Mouse (Mus musculus): ENCODE data around the gene Gm9936. TPM values are rescaled to one million over a fixed set of nuclear protein-coding genes. Genes with fewer than 3 reads are reported as not detected.

Gene Gm9936
- not detected for polyA plus RNA-seq (2014; fragmentation: Illumina TruSeq; extraction: RNeasy Lipid Tissue Mini Kit (QIAGEN cat#74804); ENCODE audit: low read depth, low replicate concordance)

GRCm38 (mm10) chr5:114858582-114858981 is at the start of gene Gm9936:
Gm9936 (minus strand) TSS chr5:114858682.

GRCm38 (mm10) chr5:114896688-114897373 is 38.3 kb upstream of the Gm9936 start, which contains the start of gene Oasl2:
Oasl2 (plus strand) TSS chr5:114896936.

GRCm38 (mm10) chr5:114853364-114853763 is 5.1 kb downstream of the Gm9936 start, which contains the start of gene 4930519G04Rik:
4930519G04Rik (plus strand) TSS chr5:114853664.

GRCm38 (mm10) chr5:114822796-114823688 is 35.4 kb downstream of the Gm9936 start, which contains the start of gene 1500011B03Rik:
1500011B03Rik (minus strand) TSS chr5:114823468.

Other genes starting within 250 kb of the Gm9936 start
- gene Trpv4, start 200.3 kb downstream of the Gm9936 start, polyA plus RNA-seq (2014; fragmentation: Illumina TruSeq; extraction: RNeasy Lipid Tissue Mini Kit (QIAGEN cat#74804); ENCODE audit: low read depth, low replicate concordance): 0.81 TPM
- gene Gltp, start 167.7 kb downstream of the Gm9936 start, polyA plus RNA-seq (2014; fragmentation: Illumina TruSeq; extraction: RNeasy Lipid Tissue Mini Kit (QIAGEN cat#74804); ENCODE audit: low read depth, low replicate concordance): 28.0 TPM
- gene Tchp, start 150.9 kb downstream of the Gm9936 start, polyA plus RNA-seq (2014; fragmentation: Illumina TruSeq; extraction: RNeasy Lipid Tissue Mini Kit (QIAGEN cat#74804); ENCODE audit: low read depth, low replicate concordance): 0.69 TPM
- gene Ankrd13a, start 84.0 kb downstream of the Gm9936 start, polyA plus RNA-seq (2014; fragmentation: Illumina TruSeq; extraction: RNeasy Lipid Tissue Mini Kit (QIAGEN cat#74804); ENCODE audit: low read depth, low replicate concordance): 28.5 TPM
- gene Git2, start 83.2 kb downstream of the Gm9936 start, polyA plus RNA-seq (2014; fragmentation: Illumina TruSeq; extraction: RNeasy Lipid Tissue Mini Kit (QIAGEN cat#74804); ENCODE audit: low read depth, low replicate concordance): 8.2 TPM
- gene 1500011B03Rik, start 35.2 kb downstream of the Gm9936 start, polyA plus RNA-seq (2014; fragmentation: Illumina TruSeq; extraction: RNeasy Lipid Tissue Mini Kit (QIAGEN cat#74804); ENCODE audit: low read depth, low replicate concordance): 32.9 TPM
- gene 4930519G04Rik, start 5.0 kb downstream of the Gm9936 start, polyA plus RNA-seq (2014; fragmentation: Illumina TruSeq; extraction: RNeasy Lipid Tissue Mini Kit (QIAGEN cat#74804); ENCODE audit: low read depth, low replicate concordance): not detected
- 15.1 TPM for gene Oasl2, start 38.3 kb upstream of the Gm9936 start, polyA plus RNA-seq (2014; fragmentation: Illumina TruSeq; extraction: RNeasy Lipid Tissue Mini Kit (QIAGEN cat#74804); ENCODE audit: low read depth, low replicate concordance)
- not detected for gene Oasl1, start 64.6 kb upstream of the Gm9936 start, polyA plus RNA-seq (2014; fragmentation: Illumina TruSeq; extraction: RNeasy Lipid Tissue Mini Kit (QIAGEN cat#74804); ENCODE audit: low read depth, low replicate concordance)
- 1.8 TPM for gene 2210016L21Rik, start 83.5 kb upstream of the Gm9936 start, polyA plus RNA-seq (2014; fragmentation: Illumina TruSeq; extraction: RNeasy Lipid Tissue Mini Kit (QIAGEN cat#74804); ENCODE audit: low read depth, low replicate concordance)
- gene Hnf1a, start 112.4 kb upstream of the Gm9936 start, polyA plus RNA-seq (2014; fragmentation: Illumina TruSeq; extraction: RNeasy Lipid Tissue Mini Kit (QIAGEN cat#74804); ENCODE audit: low read depth, low replicate concordance): not detected
- gene Sppl3, start 152.5 kb upstream of the Gm9936 start, polyA plus RNA-seq (2014; fragmentation: Illumina TruSeq; extraction: RNeasy Lipid Tissue Mini Kit (QIAGEN cat#74804); ENCODE audit: low read depth, low replicate concordance): 31.7 TPM
- gene Gm10401, start 239.6 kb upstream of the Gm9936 start, polyA plus RNA-seq (2014; fragmentation: Illumina TruSeq; extraction: RNeasy Lipid Tissue Mini Kit (QIAGEN cat#74804); ENCODE audit: low read depth, low replicate concordance): not detected